Mouse (Mus musculus): ENCODE results near the gene Arih1. TPM values are rescaled to one million over a fixed set of nuclear protein-coding genes. Genes with fewer than 3 reads are reported as not detected.

Gene Arih1
- polyA plus RNA-seq, 3 experiments from 2014 or later, result 19.6 to 23.7 (median 23.0) TPM

Other genes with a start within 250 kb of the Arih1 start
- gene Adpgk, start 195.1 kb downstream of the Arih1 start, polyA plus RNA-seq (2017; shearing (Covaris generic)), result 10 to 100 TPM in 2 of 3 experiments, 1 to 10 TPM in 1; 2.5 to 14.1 (median 10.8) TPM
- 10 to 100 TPM; 14.6 to 21.4 (median 15.5) TPM for gene Bbs4, start 133.1 kb downstream of the Arih1 start, polyA plus RNA-seq (2017; shearing (Covaris generic))
- 10 to 100 TPM; 15.6 to 38.7 (median 37.6) TPM for gene Hexa, start 52.9 kb upstream of the Arih1 start, polyA plus RNA-seq (2017; shearing (Covaris generic))
- gene Tmem202, start 53.2 kb upstream of the Arih1 start, polyA plus RNA-seq (2017; shearing (Covaris generic)), result not detected
- gene Celf6, start 91.3 kb upstream of the Arih1 start, polyA plus RNA-seq (2017; shearing (Covaris generic)), result not detected
- 10 to 100 TPM; 17.2 to 62.5 (median 46.8) TPM for gene Parp6, start 130.7 kb upstream of the Arih1 start, polyA plus RNA-seq (2017; shearing (Covaris generic))
- 1,000 to 10,000 TPM in 1 of 3 experiments, 100 to 1,000 TPM in 2; 745 to 1,024 (median 798) TPM for gene Pkm, start 169.8 kb upstream of the Arih1 start, polyA plus RNA-seq (2017; shearing (Covaris generic))
- gene Gramd2, start 193.5 kb upstream of the Arih1 start, polyA plus RNA-seq (2017; shearing (Covaris generic)), result not detected

Data from inflammation-experienced regulatory T-cells, adult 6 months (primary cell).